ENCODE assay signal across 28 mouse cellular contexts in genomic region chr9:116943902-116944301, GRCm38 (mm10).
A peak's percentile ranks its signal among the peaks of the same experiment; 100 is the strongest.
DNase-seq lines count a peak whose midpoint lies in the region; ATAC-seq and TF ChIP-seq lines count a peak whose summit lies in the region.
"Had no signal": no experiment of that assay in that cellular context is flagged by ENCODE, and none has a peak within 500 bp of the region (broad histone marks: within the 10 kb centered on the region; RNA-seq: fewer than 3 reads in every experiment).

No protein-coding gene starts in this region.

- no peak overlapping the region for H3K9ac ChIP-seq in midbrain, postnatal 0 days (replicated peaks; ENCODE audit: low read length, poor library complexity, severe bottlenecking)
- no peak overlapping the region for H3K9ac ChIP-seq in midbrain, embryonic 14.5 days (replicated peaks; ENCODE audit: low read length)
- 0 out of 2 replicates have a peak overlapping the region, but pooled peaks have one; percentile 21 for H3K9ac ChIP-seq in limb, embryonic 13.5 days
- H3K9ac ChIP-seq: embryonic facial prominence, embryonic 13.5 days; forebrain, embryonic 13.5 days; hindbrain, embryonic 13.5 days had no signal

- no peaks in the 10 kb centered on the region for H3K9me3 ChIP-seq in midbrain, postnatal 0 days (ENCODE audit: low read length)
- no peaks in the 10 kb centered on the region for H3K9me3 ChIP-seq in midbrain, embryonic 14.5 days (ENCODE audit: control insufficient read depth, low read length)
- H3K9me3 ChIP-seq in limb, embryonic 10.5 days (replicated peaks) = no peaks in the 10 kb centered on the region
- H3K9me3 ChIP-seq in limb, embryonic 13.5 days = no peaks in the 10 kb centered on the region
- H3K9me3 ChIP-seq: embryonic facial prominence, embryonic 13.5 days; forebrain, embryonic 10.5 days; forebrain, embryonic 13.5 days; hindbrain, embryonic 10.5 days; hindbrain, embryonic 13.5 days had no signal

- H3K4me3 ChIP-seq in gastrocnemius, adult 2 months = peak overlapping the region; percentile 47
- H3K4me3 ChIP-seq in midbrain, postnatal 0 days (ENCODE audit: low read depth, low read length) = no peak overlapping the region
- H3K4me3 ChIP-seq in midbrain, embryonic 14.5 days (replicated peaks; ENCODE audit: low read depth, low read length) = no peak overlapping the region
- H3K4me3 ChIP-seq in limb, embryonic 10.5 days = no peak overlapping the region
- H3K4me3 ChIP-seq in limb, embryonic 13.5 days = no peak overlapping the region
- H3K4me3 ChIP-seq: embryonic facial prominence, embryonic 13.5 days; forebrain, embryonic 10.5 days; forebrain, embryonic 13.5 days; hindbrain, embryonic 10.5 days; hindbrain, embryonic 13.5 days had no signal

- intact Hi-C loops in gastrocnemius, adult 2 months (cut with DNase I) = no loop called here
- intact Hi-C loops in gastrocnemius, postnatal 14 days (cut with DNase I; ENCODE audit: low total_unique reads) = no loop called here

- no peaks in the 10 kb centered on the region for H3K36me3 ChIP-seq in midbrain, postnatal 0 days (ENCODE audit: insufficient read depth, low read length)
- no peaks in the 10 kb centered on the region for H3K36me3 ChIP-seq in midbrain, embryonic 14.5 days (ENCODE audit: control insufficient read depth, insufficient read depth, low read length)
- no peaks in the 10 kb centered on the region for H3K36me3 ChIP-seq in limb, embryonic 10.5 days
- peaks cover 6% of the 10 kb centered on the region; the same call in 1 of the 2 replicates for H3K36me3 ChIP-seq in limb, embryonic 13.5 days
- H3K36me3 ChIP-seq: embryonic facial prominence, embryonic 13.5 days; forebrain, embryonic 10.5 days; G1E; hindbrain, embryonic 10.5 days; hindbrain, embryonic 13.5 days had no signal

- ATAC-seq in midbrain, postnatal 0 days (ENCODE audit: low FRiP score) = no peak
- no peak for ATAC-seq in midbrain, embryonic 14.5 days (ENCODE audit: low FRiP score, low TSS enrichment)
- no peak for ATAC-seq in limb, embryonic 13.5 days (ENCODE audit: low FRiP score, low read depth)
- ATAC-seq: forebrain, embryonic 13.5 days; forebrain, embryonic 16.5 days; hindbrain, embryonic 16.5 days; Patski had no signal

- H3K27ac ChIP-seq in gastrocnemius, adult 2 months = no peak overlapping the region
- no peak overlapping the region for H3K27ac ChIP-seq in midbrain, postnatal 0 days (ENCODE audit: low read depth, low read length)
- H3K27ac ChIP-seq in midbrain, embryonic 14.5 days (replicated peaks; ENCODE audit: low read depth, low read length) = no peak overlapping the region
- peak overlapping the region; percentile 77 for H3K27ac ChIP-seq in limb, embryonic 10.5 days
- H3K27ac ChIP-seq in limb, embryonic 13.5 days = peak overlapping the region; percentile 52; the same call in 1 of the 2 replicates
- H3K27ac ChIP-seq: embryonic facial prominence, embryonic 13.5 days; forebrain, embryonic 10.5 days; forebrain, embryonic 13.5 days; hindbrain, embryonic 13.5 days had no signal

- 90% methylated on average over 15 of the region's 15 CpGs for WGBS in midbrain, postnatal 0 days
- WGBS in midbrain, embryonic 14.5 days = 91% methylated on average over 15 of the region's 15 CpGs
- WGBS in limb, embryonic 10.5 days = 78% methylated on average over 15 of the region's 15 CpGs
- 47% methylated on average over 15 of the region's 15 CpGs for WGBS in limb, embryonic 13.5 days

- H3K4me1 ChIP-seq in midbrain, postnatal 0 days (ENCODE audit: insufficient read depth, low read length) = no peaks in the 10 kb centered on the region
- no peaks in the 10 kb centered on the region for H3K4me1 ChIP-seq in midbrain, embryonic 14.5 days (ENCODE audit: control insufficient read depth, insufficient read depth, low read length)
- peaks cover 62% of the 10 kb centered on the region for H3K4me1 ChIP-seq in limb, embryonic 10.5 days
- H3K4me1 ChIP-seq in limb, embryonic 13.5 days = peaks cover 43% of the 10 kb centered on the region
- H3K4me1 ChIP-seq: forebrain, embryonic 13.5 days had no signal

- DNase-seq in gastrocnemius, adult 2 months = no peak
- no peak for DNase-seq in gastrocnemius, postnatal 14 days
- peak; percentile 26 for DNase-seq in midbrain, postnatal 0 days (ENCODE audit: low spot score)
- no peak for DNase-seq in midbrain, embryonic 14.5 days
- DNase-seq in limb, embryonic 10.5 days (ENCODE audit: low spot score) = no peak
- DNase-seq in left cerebral cortex, adult 9 months (ENCODE audit: low spot score in 2 of 2) = no peak
- DNase-seq in frontal cortex, postnatal 14 days (ENCODE audit: low spot score in 2 of 2) = no peak
- DNase-seq: adrenal gland, postnatal 10 days; adrenal gland, postnatal 36 days; B cell, adult 2 months; cerebellum, adult 11 months; cerebellum, adult 2 months; cerebellum, adult 9-11 months; cerebellum, postnatal 25 days; gastrocnemius, postnatal 10 days; heart, adult 11 months had no signal

- H3K4me2 ChIP-seq in midbrain, postnatal 0 days (ENCODE audit: low read depth, low read length, poor library complexity, severe bottlenecking) = no peak overlapping the region
- H3K4me2 ChIP-seq in midbrain, embryonic 14.5 days (ENCODE audit: low read length) = no peak overlapping the region
- peak overlapping the region; percentile 37; the same call in 1 of the 2 replicates for H3K4me2 ChIP-seq in limb, embryonic 13.5 days (replicated peaks)
- H3K4me2 ChIP-seq: embryonic facial prominence, embryonic 13.5 days; forebrain, embryonic 13.5 days; heart, embryonic 11.5 days; hindbrain, embryonic 13.5 days had no signal

- TF ChIP-seq CTCF in gastrocnemius, adult 2 months (IDR thresholded peaks at IDR 0.05) = no peak; the same call in 1 of the 2 replicates
- TF ChIP-seq CTCF in midbrain, postnatal 0 days (IDR thresholded peaks at IDR 0.05) = no peak

- H3K27me3 ChIP-seq in midbrain, postnatal 0 days (ENCODE audit: insufficient read depth, low read length) = no peaks in the 10 kb centered on the region
- H3K27me3 ChIP-seq in midbrain, embryonic 14.5 days (ENCODE audit: control insufficient read depth, insufficient read depth, low read length) = no peaks in the 10 kb centered on the region
- no peaks in the 10 kb centered on the region for H3K27me3 ChIP-seq in limb, embryonic 10.5 days (ENCODE audit: low read depth, poor library complexity, severe bottlenecking)
- H3K27me3 ChIP-seq in limb, embryonic 13.5 days = no peaks in the 10 kb centered on the region
- H3K27me3 ChIP-seq: CH12.LX; embryonic facial prominence, embryonic 13.5 days; forebrain, embryonic 13.5 days; hindbrain, embryonic 13.5 days; Patski had no signal

Comparison
In these comparisons a context has a peak if more than half of its experiments do, and no peak if none do; other contexts are left out.
1. H3K27ac ChIP-seq: peak in limb, embryonic 10.5 days (single experiment) and limb, embryonic 13.5 days (single experiment); none in gastrocnemius, adult 2 months (single experiment), midbrain, postnatal 0 days (single experiment) and midbrain, embryonic 14.5 days (single experiment).